Mouse (Mus musculus) left cerebral cortex, postnatal 25 days (tissue): Measurements from ENCODE around the gene Plekho2. TPM values are rescaled to one million over a fixed set of nuclear protein-coding genes. Genes with fewer than 3 reads are reported as not detected.

ENCODE experiments used
- total RNA-seq, 2 experiments: library from RNA; stranded (reverse); gene quantifications; 2 replicates each; pipeline ENCODE4 v1.2.3; 2021

Gene Plekho2
- total RNA-seq, 2 experiments from 2014 or later, result 13.3 to 17.0 TPM

Other genes with a start within 250 kb of the Plekho2 start
- gene Pdcd7, start 233.9 kb downstream of the Plekho2 start, total RNA-seq, result 10 to 100 TPM; 28.0 to 29.1 TPM
- gene Ubap1l, start 219.0 kb downstream of the Plekho2 start, total RNA-seq, result 1 to 10 TPM; 3.3 to 5.8 TPM
- gene Kbtbd13, start 188.4 kb downstream of the Plekho2 start, total RNA-seq, result under 1 TPM; 0.11 to 0.32 TPM
- 1 to 10 TPM; 2.7 to 3.4 TPM for gene Rasl12, start 181.5 kb downstream of the Plekho2 start, total RNA-seq
- gene Slc51b, start 157.1 kb downstream of the Plekho2 start, total RNA-seq, result not detected
- 10 to 100 TPM; 17.4 to 19.2 TPM for gene Mtfmt, start 144.3 kb downstream of the Plekho2 start, total RNA-seq
- 10 to 100 TPM; 27.8 to 32.1 TPM for gene Spg21, start 119.1 kb downstream of the Plekho2 start, total RNA-seq
- 1 to 10 TPM; 2.8 to 3.7 TPM for gene Ankdd1a, start 59.8 kb downstream of the Plekho2 start, total RNA-seq
- gene Pif1, start 7.1 kb upstream of the Plekho2 start, total RNA-seq, result under 1 TPM; 0.27 to 0.46 TPM
- gene Rbpms2, start 49.6 kb upstream of the Plekho2 start, total RNA-seq, result 1 to 10 TPM; 2.2 to 3.2 TPM
- 100 to 1,000 TPM; 231 to 250 TPM for gene Oaz2, start 88.0 kb upstream of the Plekho2 start, total RNA-seq
- 10 to 100 TPM; 42.3 to 48.5 TPM for gene Zfp609, start 247.5 kb upstream of the Plekho2 start, total RNA-seq